Mouse (Mus musculus) liver, embryonic 16.5 days (tissue): ENCODE measurements around the gene 2410004B18Rik. TPM values are rescaled to one million over a fixed set of nuclear protein-coding genes. Genes with fewer than 3 reads are reported as not detected.
A peak's percentile ranks its signal among the peaks of the same experiment; 100 is the strongest.

ENCODE experiments used
- ATAC-seq: fragments of 200-750 bp; cut with Nextera tagmentation; 2 replicates; pipeline ENCODE4 v1.8.0; 2017; ENCODE audit warnings: low read depth, mild to moderate bottlenecking, moderate number of reproducible peaks, moderate library complexity
- H3K27ac ChIP-seq: fragments of 300-500 bp; sonication (generic); 2 replicates; pipeline ENCODE4 v1.5.1; 2014; ENCODE audit warnings: mild to moderate bottlenecking, low read length
- H3K27me3 ChIP-seq: fragments of 300-500 bp; sonication (generic); 2 replicates; pipeline ENCODE4 v1.6.1; 2014; ENCODE audit warnings: low read depth, low read length, mixed read lengths; ENCODE audit not compliant: control insufficient read depth, insufficient read depth
- H3K36me3 ChIP-seq: fragments of 300-500 bp; sonication (generic); 2 replicates; pipeline ENCODE4 v1.6.1; 2014; ENCODE audit warnings: mild to moderate bottlenecking; ENCODE audit not compliant: control insufficient read depth, insufficient read depth
- H3K4me1 ChIP-seq: fragments of 300-500 bp; sonication (generic); 2 replicates; pipeline ENCODE4 v1.6.1; 2014; ENCODE audit warnings: low read depth, low read length, mixed read lengths; ENCODE audit not compliant: control insufficient read depth
- H3K4me2 ChIP-seq: fragments of 300-500 bp; sonication (generic); 2 replicates; pipeline ENCODE4 v1.6.1; 2014; ENCODE audit warnings: low read depth, low read length, mixed read lengths
- H3K4me3 ChIP-seq: fragments of 300-500 bp; sonication (generic); 2 replicates; pipeline ENCODE4 v1.5.1; 2014; ENCODE audit warnings: low read depth, mild to moderate bottlenecking, low read length
- H3K9ac ChIP-seq: fragments of 300-500 bp; sonication (generic); 2 replicates; pipeline ENCODE4 v1.6.1; 2014; ENCODE audit warnings: low read depth, low read length
- H3K9me3 ChIP-seq: fragments of 300-500 bp; sonication (generic); replicated peaks from 2 replicates; pipeline ENCODE4 v1.6.1; 2016; ENCODE audit warnings: low read length; ENCODE audit not compliant: control insufficient read depth
- WGBS: fragments of 180-500 bp; shearing (Covaris S2); extraction: QIAGEN DNeasy Blood & Tissue Kit; methylation state at CpG from one replicate; pipeline ENCODE4 v1.1.7; 2014; ENCODE audit not compliant: insufficient replicate concordance; 5-methylcytosine and 5-hydroxymethylcytosine counted together
- polyA plus RNA-seq: library from polyadenylated mRNA; unstranded; fragments of >200 nt; fragmentation: Nextera tagmentation; extraction: Ambion mirVana; gene quantifications from 2 replicates; pipeline ENCODE4 v1.2.1, GENCODE M21; 2015

Gene 2410004B18Rik
- polyA plus RNA-seq, result 10.4 and 11.1 TPM in 2 replicates

- Histone ChIP-seq H3K4me3 (peak within 1 kb of the TSS; percentile 88), H3K4me2 (peak within 1 kb of the TSS; percentile 86), H3K27ac (peak within 1 kb of the TSS; percentile 42; the same call in 1 of the 2 replicates), H3K36me3 (peaks cover 3% of the 10 kb centered on the region), H3K9ac (peak within 1 kb of the TSS; percentile 88), H3K27me3 (no peaks in the 10 kb centered on the region), H3K9me3 (no peaks in the 10 kb centered on the region), H3K4me1 (peaks cover 30% of the 10 kb centered on the region)
- 2% methylated on average over 61 of the region's 70 CpGs for WGBS
- ATAC-seq, result peak; percentile 92
Measured at GRCm38 (mm10) chr3:145937505-145938404, at the start of gene 2410004B18Rik. Gene 2410004B18Rik (plus strand): TSS chr3:145938014.

GRCm38 (mm10) chr3:145890346-145891132 is 47.3 kb upstream of the 2410004B18Rik start:
- Histone ChIP-seq H3K4me1 (no peaks in the 10 kb centered on the region; the same call in 1 of the 2 replicates), H3K27me3 (no peaks in the 10 kb centered on the region), H3K4me3 (no peak overlapping the region), H3K9me3 (no peaks in the 10 kb centered on the region), H3K9ac (no peak overlapping the region), H3K4me2 (no peak overlapping the region), H3K27ac (no peak overlapping the region), H3K36me3 (no peaks in the 10 kb centered on the region)
- no peak for ATAC-seq
- 76% methylated on average over 18 of the region's 18 CpGs for WGBS

- ATAC-seq, result no peak
- WGBS, result 47% methylated on average over 3 of the region's 3 CpGs
- H3K27me3 ChIP-seq, result no peaks in the 10 kb centered on the region
- no peaks in the 10 kb centered on the region for H3K4me1 ChIP-seq
- no peaks in the 10 kb centered on the region for H3K36me3 ChIP-seq
- no peak overlapping the region for H3K27ac ChIP-seq
- H3K9me3 ChIP-seq, result no peaks in the 10 kb centered on the region
- no peak overlapping the region for H3K9ac ChIP-seq
- H3K4me3 ChIP-seq, result no peak overlapping the region
- H3K4me2 ChIP-seq, result no peak overlapping the region
Measured at GRCm38 (mm10) chr3:145892451-145892850, 45.4 kb upstream of the 2410004B18Rik start.

- Histone ChIP-seq H3K27me3 (no peaks in the 10 kb centered on the region), H3K27ac (no peak overlapping the region), H3K4me2 (no peak overlapping the region), H3K9ac (no peak overlapping the region), H3K36me3 (no peaks in the 10 kb centered on the region), H3K9me3 (no peaks in the 10 kb centered on the region), H3K4me1 (no peaks in the 10 kb centered on the region), H3K4me3 (no peak overlapping the region)
- 60% methylated on average over 12 of the region's 12 CpGs for WGBS
- ATAC-seq, result no peak
Measured at GRCm38 (mm10) chr3:145894131-145894530, 43.7 kb upstream of the 2410004B18Rik start.

GRCm38 (mm10) chr3:145897749-145898148 is 40.1 kb upstream of the 2410004B18Rik start:
- ATAC-seq, result no peak
- Histone ChIP-seq H3K9ac (no peak overlapping the region), H3K4me2 (no peak overlapping the region), H3K4me3 (no peak overlapping the region), H3K4me1 (no peaks in the 10 kb centered on the region), H3K27ac (no peak overlapping the region), H3K9me3 (no peaks in the 10 kb centered on the region), H3K36me3 (no peaks in the 10 kb centered on the region), H3K27me3 (no peaks in the 10 kb centered on the region)
- WGBS, result 72% methylated on average over 11 of the region's 11 CpGs

GRCm38 (mm10) chr3:145899832-145900231 is 38.0 kb upstream of the 2410004B18Rik start:
- WGBS, result 60% methylated on average over 8 of the region's 8 CpGs

GRCm38 (mm10) chr3:145903530-145903929 is 34.3 kb upstream of the 2410004B18Rik start:
- Histone ChIP-seq H3K36me3 (no peaks in the 10 kb centered on the region), H3K27me3 (no peaks in the 10 kb centered on the region), H3K4me1 (no peaks in the 10 kb centered on the region), H3K9me3 (no peaks in the 10 kb centered on the region), H3K9ac (no peak overlapping the region), H3K4me2 (no peak overlapping the region), H3K27ac (no peak overlapping the region), H3K4me3 (no peak overlapping the region)
- ATAC-seq, result no peak
- WGBS, result 83% methylated on average over 8 of the region's 8 CpGs

More at GRCm38 (mm10) chr3:145899832-145900231, 38.0 kb upstream of the 2410004B18Rik start:
- no peak overlapping the region for H3K9ac ChIP-seq
- H3K4me2 ChIP-seq, result no peak overlapping the region
- H3K27me3 ChIP-seq, result no peaks in the 10 kb centered on the region
- H3K27ac ChIP-seq, result no peak overlapping the region
- H3K4me3 ChIP-seq, result no peak overlapping the region
- H3K4me1 ChIP-seq, result no peaks in the 10 kb centered on the region
- no peak for ATAC-seq
- no peaks in the 10 kb centered on the region for H3K36me3 ChIP-seq
- H3K9me3 ChIP-seq, result no peaks in the 10 kb centered on the region

GRCm38 (mm10) chr3:145904850-145905776 is 32.7 kb upstream of the 2410004B18Rik start:
- Histone ChIP-seq H3K9ac (no peak overlapping the region), H3K27me3 (no peaks in the 10 kb centered on the region), H3K4me3 (no peak overlapping the region), H3K4me2 (no peak overlapping the region), H3K4me1 (no peaks in the 10 kb centered on the region), H3K27ac (no peak overlapping the region), H3K9me3 (no peaks in the 10 kb centered on the region), H3K36me3 (no peaks in the 10 kb centered on the region)
- ATAC-seq, result no peak
- 42% methylated on average over 22 of the region's 22 CpGs for WGBS
